Mouse (Mus musculus) myocyte (in vitro differentiated cells): Measurements from ENCODE around the gene Tfb1m.

Experiments
- CEBPB ChIP-seq: IDR thresholded peaks from 2 replicates; pipeline ENCODE4 v1.6.1; 2011; ENCODE audit warnings: mild to moderate bottlenecking, moderate library complexity; ENCODE audit not compliant: poor library complexity, insufficient read depth, severe bottlenecking
- E2F4 ChIP-seq: IDR thresholded peaks from one replicate; pipeline ENCODE4 v1.6.1; 2011; ENCODE audit warnings: mild to moderate bottlenecking, control low read depth, moderate library complexity; ENCODE audit not compliant: insufficient read depth
- MAX ChIP-seq: IDR thresholded peaks from one replicate; pipeline ENCODE4 v1.6.1; 2011; ENCODE audit warnings: low read depth, mild to moderate bottlenecking, control low read depth
- MYOD1 ChIP-seq, 3 experiments: IDR thresholded peaks; one replicate each; pipeline ENCODE4 v1.6.1; 2011; ENCODE audit warnings: control low read depth in 2 of 3, low read depth in 2 of 3, mild to moderate bottlenecking in 2 of 3, moderate library complexity in 1 of 3; ENCODE audit not compliant: insufficient read length in 2 of 3, control insufficient read depth in 1 of 3
- MYOG ChIP-seq, 3 experiments: IDR thresholded peaks; one replicate each; pipeline ENCODE4 v1.6.1; 2011; ENCODE audit warnings: control low read depth in 2 of 3, low read depth in 2 of 3, mild to moderate bottlenecking in 2 of 3; ENCODE audit not compliant: insufficient read length in 2 of 3, control insufficient read depth in 1 of 3, insufficient read depth in 1 of 3
- POLR2A ChIP-seq: IDR thresholded peaks from one replicate; pipeline ENCODE4 v1.6.1; 2011; ENCODE audit warnings: low read depth, mild to moderate bottlenecking, control low read depth, moderate library complexity; ENCODE audit not compliant: insufficient read length
- POLR2AphosphoS2 ChIP-seq: IDR thresholded peaks from one replicate; pipeline ENCODE4 v1.6.1; 2011; ENCODE audit warnings: low read depth, control low read depth; ENCODE audit not compliant: insufficient read length
- REST ChIP-seq: IDR thresholded peaks from one replicate; pipeline ENCODE4 v1.6.1; 2011; ENCODE audit warnings: mild to moderate bottlenecking, control low read depth, moderate library complexity; ENCODE audit not compliant: insufficient read depth, insufficient read length
- TCF12 ChIP-seq: IDR thresholded peaks from one replicate; pipeline ENCODE4 v1.6.1; 2011; ENCODE audit warnings: mild to moderate bottlenecking, control low read depth; ENCODE audit not compliant: poor library complexity, insufficient read depth, severe bottlenecking
- TCF3 ChIP-seq: IDR thresholded peaks from one replicate; pipeline ENCODE4 v1.6.1; 2011; ENCODE audit warnings: low read depth, control low read depth; ENCODE audit not compliant: insufficient read length
- USF1 ChIP-seq: IDR thresholded peaks from one replicate; pipeline ENCODE4 v1.6.1; 2011; ENCODE audit warnings: low read depth, mild to moderate bottlenecking, control low read depth, moderate library complexity

DNA sequence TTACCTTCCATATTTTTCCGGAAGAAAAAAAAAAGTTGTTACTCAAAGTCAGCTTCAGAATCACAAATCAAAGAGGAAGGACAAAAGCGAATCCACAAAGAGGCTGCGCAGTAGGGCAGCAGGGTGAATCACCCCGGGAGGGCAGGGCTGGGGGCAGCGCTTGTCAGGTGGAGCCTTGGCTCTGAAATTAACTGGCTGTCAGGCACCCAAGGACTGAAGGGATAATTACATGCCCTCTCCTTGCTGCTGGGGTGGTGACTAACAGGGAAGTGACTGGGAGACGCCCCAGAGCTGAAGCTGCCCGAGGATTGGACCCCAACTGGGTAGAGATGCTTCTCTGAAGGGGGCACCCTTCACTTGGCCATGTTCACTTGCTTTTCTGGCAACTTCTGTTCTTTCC lies 71.7 kb downstream of the Tfb1m start:
- no peak for TF ChIP-seq POLR2A
- no peak for TF ChIP-seq POLR2AphosphoS2
- TF ChIP-seq MAX = no peak
- TF ChIP-seq E2F4 = no peak
- TF ChIP-seq USF1 = no peak
- TF ChIP-seq CEBPB = no peak
- TF ChIP-seq TCF12 = no peak
- no peak for TF ChIP-seq MYOG (IDR thresholded peaks at IDR 0.05; ENCODE audit: control insufficient read depth in 1 of 3, insufficient read depth in 1 of 3, insufficient read length in 2 of 3, low read depth in 2 of 3)
- no peak for TF ChIP-seq REST
- no peak for TF ChIP-seq MYOD1 (IDR thresholded peaks at IDR 0.05; ENCODE audit: control insufficient read depth in 1 of 3, insufficient read length in 2 of 3, low read depth in 2 of 3)
- no peak for TF ChIP-seq TCF3
